Mouse (Mus musculus) monocyte, adult 5-6 weeks (primary cell): ENCODE data around the gene Gkn2. TPM values are rescaled to one million over a fixed set of nuclear protein-coding genes. Genes with fewer than 3 reads are reported as not detected.

Experiments used
- ATAC-seq: fragments of 153-309, 156-312 bp; replicated peaks from 2 replicates; pipeline ENCODE4 v1.8.0; 2017; ENCODE audit warnings: mild to moderate bottlenecking; ENCODE audit not compliant: low TSS enrichment, insufficient number of reproducible peaks, severe bottlenecking, poor library complexity, low FRiP score
- total RNA-seq: library from RNA; stranded (forward); fragments of 200-1000, 200-491, 200-594 nt; gene quantifications from 3 replicates; pipeline ENCODE4 v1.2.3, GENCODE M21; 2017

Gene Gkn2
- not detected in 3 replicates for total RNA-seq

- no peak for ATAC-seq
These were observed at the start of gene Gkn2 for GRCm38 (mm10) chr6:87373057-87373456. TSS of gene Gkn2 (plus strand) at chr6:87373357.

- no peak for ATAC-seq
These were observed 49.8 kb upstream of the Gkn2 start for GRCm38 (mm10) chr6:87323381-87323780.

- ATAC-seq, result no peak
These were observed 46.2 kb upstream of the Gkn2 start for GRCm38 (mm10) chr6:87326932-87327331.

GRCm38 (mm10) chr6:87328265-87329173, 44.6 kb upstream of the Gkn2 start:
- no peak for ATAC-seq

- ATAC-seq, result no peak
These were observed 40.8 kb upstream of the Gkn2 start for GRCm38 (mm10) chr6:87332380-87332779.

- ATAC-seq, result no peak
These were observed 38.6 kb upstream of the Gkn2 start for GRCm38 (mm10) chr6:87334361-87335090.

GRCm38 (mm10) chr6:87335091-87335934, 37.8 kb upstream of the Gkn2 start, which contains the start of gene Antxr1:
TSS of gene Antxr1 (minus strand) at chr6:87335821.
- ATAC-seq, result no peak

- ATAC-seq, result no peak
These were observed 37.2 kb upstream of the Gkn2 start for GRCm38 (mm10) chr6:87335935-87336295.

GRCm38 (mm10) chr6:87350829-87351228, 22.3 kb upstream of the Gkn2 start, which contains the start of gene Gkn1:
TSS of gene Gkn1 (minus strand) at chr6:87350942.
- no peak for ATAC-seq

GRCm38 (mm10) chr6:87354441-87354840, 18.7 kb upstream of the Gkn2 start:
- ATAC-seq, result no peak

- ATAC-seq, result no peak
These were observed 3.9 kb upstream of the Gkn2 start for GRCm38 (mm10) chr6:87369223-87369622.

GRCm38 (mm10) chr6:87383926-87384691, 11.0 kb downstream of the Gkn2 start:
- ATAC-seq, result no peak

GRCm38 (mm10) chr6:87384761-87385160, 11.6 kb downstream of the Gkn2 start:
- no peak for ATAC-seq

- ATAC-seq, result no peak
These were observed 13.0 kb downstream of the Gkn2 start for GRCm38 (mm10) chr6:87386203-87386602.

GRCm38 (mm10) chr6:87386681-87387080, 13.5 kb downstream of the Gkn2 start:
- no peak for ATAC-seq

- ATAC-seq, result no peak
These were observed 15.7 kb downstream of the Gkn2 start, which contains the start of gene Gkn3 for GRCm38 (mm10) chr6:87388877-87389276. TSS of gene Gkn3 (minus strand) at chr6:87388935.

- ATAC-seq, result no peak
These were observed 16.4 kb downstream of the Gkn2 start for GRCm38 (mm10) chr6:87389455-87389989.
